Mouse (Mus musculus): ENCODE data around the gene Cdhr5. TPM values are rescaled to one million over a fixed set of nuclear protein-coding genes. Genes with fewer than 3 reads are reported as not detected.

The Cdhr5 gene
- 31.9 and 36.8 TPM in 2 replicates for polyA plus RNA-seq (2014; fragmentation: Nextera tagmentation; extraction: Ambion mirVana)

GRCm38 (mm10) chr7:141276546-141276945 lies at the start of gene Cdhr5:
Gene Cdhr5, minus strand, starts transcription at chr7:141276786.
- H3K36me3 ChIP-seq (ENCODE audit: control insufficient read depth, insufficient read depth, low read length): no peaks in the 10 kb centered on the region
- WGBS: 31% methylated on average over 11 of the region's 11 CpGs
- DNase-seq (ENCODE audit: low spot score): no peak
- 0 out of 2 replicates have a peak within 1 kb of the TSS, but pooled peaks have one; percentile 7 for H3K9ac ChIP-seq (ENCODE audit: low read length)
- H3K27me3 ChIP-seq (replicated peaks; ENCODE audit: control insufficient read depth, insufficient read depth, low read length): 0 out of 2 replicates have a peak, but pooled peaks cover 3% of the 10 kb centered on the region
- H3K9me3 ChIP-seq (ENCODE audit: control insufficient read depth, low read length): no peaks in the 10 kb centered on the region
- peak within 1 kb of the TSS; percentile 57 for H3K27ac ChIP-seq (ENCODE audit: low read depth)
- H3K4me2 ChIP-seq (ENCODE audit: low read length): peak within 1 kb of the TSS; percentile 40
- no peaks in the 10 kb centered on the region for H3K4me1 ChIP-seq (replicated peaks; ENCODE audit: control insufficient read depth, insufficient read depth, low read length)
- H3K4me3 ChIP-seq (ENCODE audit: low read depth, low read length): no peak within 1 kb of the TSS
- ATAC-seq (replicated peaks; ENCODE audit: low FRiP score, low TSS enrichment, low read depth): peak; percentile 65

GRCm38 (mm10) chr7:141324686-141325085 lies 48.1 kb upstream of the Cdhr5 start:
- DNase-seq (ENCODE audit: low spot score) (no peak), ATAC-seq (replicated peaks; ENCODE audit: low FRiP score, low TSS enrichment, low read depth) (no peak)
- Histone ChIP-seq H3K9me3 (ENCODE audit: control insufficient read depth, low read length) (no peaks in the 10 kb centered on the region), H3K4me3 (ENCODE audit: low read depth, low read length) (no peak overlapping the region), H3K36me3 (ENCODE audit: control insufficient read depth, insufficient read depth, low read length) (peaks cover 44% of the 10 kb centered on the region), H3K4me2 (ENCODE audit: low read length) (no peak overlapping the region), H3K9ac (ENCODE audit: low read length) (no peak overlapping the region), H3K27ac (ENCODE audit: low read depth) (no peak overlapping the region), H3K27me3 (replicated peaks; ENCODE audit: control insufficient read depth, insufficient read depth, low read length) (no peaks in the 10 kb centered on the region), H3K4me1 (replicated peaks; ENCODE audit: control insufficient read depth, insufficient read depth, low read length) (peaks cover 15% of the 10 kb centered on the region)
- 85% methylated on average over 1 of the region's 1 CpGs for WGBS

DNA sequence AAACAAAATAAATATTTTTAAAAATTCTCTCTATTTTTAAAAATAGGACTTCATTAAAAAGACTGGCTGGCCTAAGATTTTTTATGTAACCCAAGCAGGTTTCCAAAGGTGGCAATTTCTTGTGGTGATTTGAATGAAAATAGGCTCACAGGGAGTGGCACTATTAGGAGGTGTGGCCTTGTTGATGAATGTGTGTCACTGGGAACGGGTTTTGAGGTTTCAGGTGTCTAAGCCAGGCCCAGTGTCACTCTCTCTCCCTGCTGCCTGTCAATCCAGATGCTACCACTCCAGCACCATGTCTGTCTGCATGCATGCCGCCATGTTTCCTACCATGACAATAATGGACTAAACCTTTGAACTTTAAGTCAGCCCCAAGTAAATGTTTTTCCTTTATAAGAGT lies 42.9 kb upstream of the Cdhr5 start:
- Histone ChIP-seq H3K9ac (ENCODE audit: low read length) (no peak overlapping the region), H3K4me1 (replicated peaks; ENCODE audit: control insufficient read depth, insufficient read depth, low read length) (no peaks in the 10 kb centered on the region), H3K4me3 (ENCODE audit: low read depth, low read length) (no peak overlapping the region), H3K9me3 (ENCODE audit: control insufficient read depth, low read length) (no peaks in the 10 kb centered on the region), H3K4me2 (ENCODE audit: low read length) (no peak overlapping the region), H3K27ac (ENCODE audit: low read depth) (no peak overlapping the region), H3K36me3 (ENCODE audit: control insufficient read depth, insufficient read depth, low read length) (peaks cover 95% of the 10 kb centered on the region), H3K27me3 (replicated peaks; ENCODE audit: control insufficient read depth, insufficient read depth, low read length) (no peaks in the 10 kb centered on the region)
- no peak for DNase-seq (ENCODE audit: low spot score)
- no peak for ATAC-seq (replicated peaks; ENCODE audit: low FRiP score, low TSS enrichment, low read depth)
- WGBS: 78% methylated on average over 2 of the region's 2 CpGs

GRCm38 (mm10) chr7:141317619-141318132 lies 41.1 kb upstream of the Cdhr5 start:
- no peak overlapping the region for H3K4me3 ChIP-seq (ENCODE audit: low read depth, low read length)
- H3K4me2 ChIP-seq (ENCODE audit: low read length): no peak overlapping the region
- no peaks in the 10 kb centered on the region for H3K27me3 ChIP-seq (replicated peaks; ENCODE audit: control insufficient read depth, insufficient read depth, low read length)
- H3K27ac ChIP-seq (ENCODE audit: low read depth): no peak overlapping the region
- no peaks in the 10 kb centered on the region for H3K9me3 ChIP-seq (ENCODE audit: control insufficient read depth, low read length)
- WGBS: 81% methylated on average over 1 of the region's 1 CpGs
- H3K9ac ChIP-seq (ENCODE audit: low read length): no peak overlapping the region
- DNase-seq (ENCODE audit: low spot score) (no peak), ATAC-seq (replicated peaks; ENCODE audit: low FRiP score, low TSS enrichment, low read depth) (no peak)
- peaks cover 99% of the 10 kb centered on the region for H3K36me3 ChIP-seq (ENCODE audit: control insufficient read depth, insufficient read depth, low read length)
- no peaks in the 10 kb centered on the region for H3K4me1 ChIP-seq (replicated peaks; ENCODE audit: control insufficient read depth, insufficient read depth, low read length)

DNA sequence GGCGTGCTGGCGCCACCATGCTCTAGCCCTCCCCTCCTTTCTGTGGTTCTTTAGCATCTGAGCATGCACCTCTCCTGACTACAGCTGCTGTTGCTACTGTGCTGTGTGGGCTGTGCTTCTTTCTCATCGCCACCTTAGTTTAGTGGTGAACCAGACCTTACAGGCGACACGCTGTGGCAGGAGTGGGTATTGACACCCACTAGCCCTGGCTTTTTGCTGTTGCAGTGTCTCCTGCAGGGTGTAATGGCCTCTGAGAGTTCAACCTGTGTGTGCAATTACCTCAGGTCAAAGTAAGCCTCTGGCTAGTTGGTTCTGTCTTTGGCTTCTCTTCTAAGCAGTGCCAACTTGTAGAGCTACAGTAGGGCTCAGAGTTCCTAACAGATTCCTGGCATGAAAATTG lies 39.4 kb upstream of the Cdhr5 start:
- 74% methylated on average over 5 of the region's 5 CpGs for WGBS
- Histone ChIP-seq H3K9me3 (ENCODE audit: control insufficient read depth, low read length) (no peaks in the 10 kb centered on the region), H3K27me3 (replicated peaks; ENCODE audit: control insufficient read depth, insufficient read depth, low read length) (no peaks in the 10 kb centered on the region), H3K4me1 (replicated peaks; ENCODE audit: control insufficient read depth, insufficient read depth, low read length) (no peaks in the 10 kb centered on the region), H3K4me2 (ENCODE audit: low read length) (no peak overlapping the region), H3K36me3 (ENCODE audit: control insufficient read depth, insufficient read depth, low read length) (peaks cover 97% of the 10 kb centered on the region), H3K27ac (ENCODE audit: low read depth) (no peak overlapping the region), H3K9ac (ENCODE audit: low read length) (no peak overlapping the region), H3K4me3 (ENCODE audit: low read depth, low read length) (no peak overlapping the region)
- 0 out of 2 replicates have a peak, but pooled peaks have one; percentile 46 for ATAC-seq (replicated peaks; ENCODE audit: low FRiP score, low TSS enrichment, low read depth)
- DNase-seq (ENCODE audit: low spot score): no peak

GRCm38 (mm10) chr7:141315076-141315475 lies 38.5 kb upstream of the Cdhr5 start:
- H3K4me2 ChIP-seq (ENCODE audit: low read length): no peak overlapping the region
- no peak overlapping the region for H3K9ac ChIP-seq (ENCODE audit: low read length)
- H3K27me3 ChIP-seq (replicated peaks; ENCODE audit: control insufficient read depth, insufficient read depth, low read length): no peaks in the 10 kb centered on the region
- 85% methylated on average over 8 of the region's 8 CpGs for WGBS
- no peaks in the 10 kb centered on the region for H3K4me1 ChIP-seq (replicated peaks; ENCODE audit: control insufficient read depth, insufficient read depth, low read length)
- H3K9me3 ChIP-seq (ENCODE audit: control insufficient read depth, low read length): no peaks in the 10 kb centered on the region
- no peak overlapping the region for H3K27ac ChIP-seq (ENCODE audit: low read depth)
- H3K36me3 ChIP-seq (ENCODE audit: control insufficient read depth, insufficient read depth, low read length): peaks cover 97% of the 10 kb centered on the region
- ATAC-seq (replicated peaks; ENCODE audit: low FRiP score, low TSS enrichment, low read depth) (no peak), DNase-seq (ENCODE audit: low spot score) (no peak)
- no peak overlapping the region for H3K4me3 ChIP-seq (ENCODE audit: low read depth, low read length)

DNA sequence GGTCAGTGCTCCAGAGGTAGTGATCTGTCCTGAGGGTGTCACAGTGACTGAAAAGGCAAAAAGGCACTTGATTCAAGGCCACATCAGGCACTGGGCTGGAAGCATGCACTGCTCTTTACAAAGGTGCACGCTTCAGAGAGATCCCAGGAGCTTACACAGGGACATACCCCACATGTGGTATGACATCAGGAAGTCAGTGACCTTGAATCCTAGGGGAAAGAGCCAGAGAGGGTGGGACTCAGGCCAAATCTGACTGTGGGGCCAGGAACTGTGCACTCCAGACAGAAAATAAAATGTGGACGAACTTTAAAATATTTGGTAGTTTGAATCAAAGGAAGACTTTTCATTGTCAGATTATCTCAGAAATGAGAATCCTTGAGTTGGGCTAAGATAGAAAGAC lies 37.8 kb upstream of the Cdhr5 start:
- no peak for ATAC-seq (replicated peaks; ENCODE audit: low FRiP score, low TSS enrichment, low read depth)
- no peak overlapping the region for H3K4me2 ChIP-seq (ENCODE audit: low read length)
- H3K27me3 ChIP-seq (replicated peaks; ENCODE audit: control insufficient read depth, insufficient read depth, low read length): no peaks in the 10 kb centered on the region
- no peak overlapping the region for H3K4me3 ChIP-seq (ENCODE audit: low read depth, low read length)
- peaks cover 97% of the 10 kb centered on the region for H3K36me3 ChIP-seq (ENCODE audit: control insufficient read depth, insufficient read depth, low read length)
- WGBS: 94% methylated on average over 2 of the region's 2 CpGs
- H3K4me1 ChIP-seq (replicated peaks; ENCODE audit: control insufficient read depth, insufficient read depth, low read length): no peaks in the 10 kb centered on the region
- no peak for DNase-seq (ENCODE audit: low spot score)
- no peak overlapping the region for H3K27ac ChIP-seq (ENCODE audit: low read depth)
- H3K9me3 ChIP-seq (ENCODE audit: control insufficient read depth, low read length): no peaks in the 10 kb centered on the region
- no peak overlapping the region for H3K9ac ChIP-seq (ENCODE audit: low read length)

- Histone ChIP-seq H3K9me3 (ENCODE audit: control insufficient read depth, low read length) (no peaks in the 10 kb centered on the region), H3K27me3 (replicated peaks; ENCODE audit: control insufficient read depth, insufficient read depth, low read length) (no peaks in the 10 kb centered on the region), H3K27ac (ENCODE audit: low read depth) (no peak overlapping the region), H3K36me3 (ENCODE audit: control insufficient read depth, insufficient read depth, low read length) (peaks cover 96% of the 10 kb centered on the region), H3K4me1 (replicated peaks; ENCODE audit: control insufficient read depth, insufficient read depth, low read length) (no peaks in the 10 kb centered on the region), H3K4me3 (ENCODE audit: low read depth, low read length) (no peak overlapping the region), H3K9ac (ENCODE audit: low read length) (no peak overlapping the region), H3K4me2 (ENCODE audit: low read length) (no peak overlapping the region)
- 80% methylated on average over 4 of the region's 4 CpGs for WGBS
- ATAC-seq (replicated peaks; ENCODE audit: low FRiP score, low TSS enrichment, low read depth) (no peak), DNase-seq (ENCODE audit: low spot score) (no peak)
These were observed 28.0 kb upstream of the Cdhr5 start for GRCm38 (mm10) chr7:141304537-141304936.

DNA sequence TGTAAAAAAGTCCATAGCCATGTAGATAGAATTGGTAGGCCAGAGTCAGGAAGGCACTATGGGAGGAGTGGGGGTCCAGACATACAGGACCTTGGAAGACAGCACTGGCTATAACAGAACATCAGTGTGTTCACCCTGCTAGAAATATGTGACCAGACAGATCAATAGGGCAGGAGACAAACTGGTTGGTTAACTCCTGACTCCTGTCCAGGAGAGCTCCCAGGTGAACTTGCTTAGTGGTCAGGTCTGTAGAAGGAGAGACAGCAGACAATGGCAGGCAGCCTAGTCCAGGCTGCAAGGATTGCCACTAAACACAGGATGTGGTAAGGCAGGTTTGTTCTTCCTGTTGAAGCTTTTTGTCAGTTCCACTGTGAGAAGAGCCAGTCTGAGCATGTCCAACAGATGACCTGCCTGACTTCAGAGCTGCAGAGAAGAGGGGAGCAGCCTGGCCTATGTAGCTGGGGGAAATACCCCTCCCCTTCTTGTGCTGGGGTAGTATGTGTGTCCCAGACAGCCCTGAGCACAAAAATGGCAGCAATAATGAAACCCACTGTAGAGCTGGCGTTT lies 26.2 kb upstream of the Cdhr5 start:
- Histone ChIP-seq H3K4me3 (ENCODE audit: low read depth, low read length) (no peak overlapping the region), H3K4me2 (ENCODE audit: low read length) (no peak overlapping the region), H3K27me3 (replicated peaks; ENCODE audit: control insufficient read depth, insufficient read depth, low read length) (no peaks in the 10 kb centered on the region), H3K9me3 (ENCODE audit: control insufficient read depth, low read length) (no peaks in the 10 kb centered on the region), H3K36me3 (ENCODE audit: control insufficient read depth, insufficient read depth, low read length) (peaks cover 89% of the 10 kb centered on the region), H3K9ac (ENCODE audit: low read length) (no peak overlapping the region), H3K27ac (ENCODE audit: low read depth) (no peak overlapping the region), H3K4me1 (replicated peaks; ENCODE audit: control insufficient read depth, insufficient read depth, low read length) (no peaks in the 10 kb centered on the region)
- no peak for ATAC-seq (replicated peaks; ENCODE audit: low FRiP score, low TSS enrichment, low read depth)
- DNase-seq (ENCODE audit: low spot score): no peak
- 84% methylated on average over 1 of the region's 1 CpGs for WGBS
